Mouse (Mus musculus): ENCODE results near the gene Mfsd2a.

- TF ChIP-seq POLR2A (IDR thresholded peaks at IDR 0.05; ENCODE audit: borderline replicate concordance, extremely low read depth, insufficient read depth, insufficient read length, poor library complexity, severe bottlenecking) (no peak), CTCF (IDR thresholded peaks at IDR 0.05; ENCODE audit: borderline replicate concordance, extremely low read depth, insufficient read depth, insufficient read length) (0 out of 2 replicates have a peak, but pooled peaks have one; percentile 39)
Measured at GRCm38 (mm10) chr4:122996618-122997381, 35.8 kb upstream of the Mfsd2a start.

Measured in brain, embryonic 14.5 days (tissue).